Mouse (Mus musculus) hindlimb bud, embryonic 11.5 days (tissue): ENCODE measurements around the gene Jpt2.
A peak's percentile ranks its signal among the peaks of the same experiment; 100 is the strongest.
"Not testable (repeated sequence)": the region's sequence is repeated elsewhere in the genome, so short reads cannot be mapped to it uniquely, and the experiment has no call there.

ENCODE experiments used
- DNase-seq: peaks from one replicate; pipeline ENCODE4 v3.0.0-alpha.2; 2012; ENCODE audit warnings: low read depth, low spot score; ENCODE audit errors: extremely low spot score

Gene Jpt2

GRCm38 (mm10) chr17:24960135-24960851 lies at the start of gene Jpt2:
Gene Jpt2 (minus strand): TSS chr17:24960689.
- no peak for DNase-seq

DNA sequence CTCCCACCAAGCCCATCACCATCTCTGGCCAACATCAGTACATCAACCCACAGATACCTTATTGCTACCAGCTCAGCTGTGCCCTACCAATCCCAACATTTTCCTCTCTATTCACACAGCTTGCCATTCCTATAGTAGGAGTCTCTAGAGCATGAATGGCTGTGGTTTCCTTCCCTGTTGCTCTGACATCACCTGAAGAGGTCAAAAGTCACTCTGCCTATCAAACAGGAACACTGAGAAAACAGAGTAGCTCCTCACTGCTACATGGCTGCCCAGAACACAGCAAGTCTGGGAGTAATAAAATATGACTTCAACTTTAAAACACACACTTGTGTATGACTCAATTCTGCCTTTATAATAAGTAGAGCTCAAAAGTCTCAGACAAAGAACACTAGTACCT lies 47.0 kb upstream of the Jpt2 start:
- DNase-seq = no peak

GRCm38 (mm10) chr17:25005102-25005501 lies 44.6 kb upstream of the Jpt2 start:
- no peak for DNase-seq

DNA sequence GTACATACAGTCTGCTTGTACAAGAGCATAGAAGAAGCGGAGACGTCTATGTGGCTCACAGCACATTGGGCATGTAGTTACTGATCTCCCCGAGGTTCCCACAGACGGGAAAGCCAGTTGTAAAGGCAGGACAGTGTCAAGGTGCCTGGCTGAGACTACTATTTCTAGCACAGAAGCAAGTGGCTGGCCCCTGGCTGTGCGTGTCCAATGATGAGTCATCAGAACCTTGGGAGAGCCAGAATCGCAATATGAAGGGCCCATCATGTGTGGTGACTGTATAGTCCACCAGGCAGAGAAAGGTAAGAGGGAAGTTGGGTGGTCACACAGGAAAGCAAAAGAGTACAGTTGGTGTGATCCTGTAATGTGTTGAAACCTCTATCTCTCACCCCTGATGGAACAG lies 34.2 kb upstream of the Jpt2 start:
- no peak for DNase-seq

- no peak for DNase-seq
Measured at GRCm38 (mm10) chr17:24987221-24987620, 26.7 kb upstream of the Jpt2 start.

DNA sequence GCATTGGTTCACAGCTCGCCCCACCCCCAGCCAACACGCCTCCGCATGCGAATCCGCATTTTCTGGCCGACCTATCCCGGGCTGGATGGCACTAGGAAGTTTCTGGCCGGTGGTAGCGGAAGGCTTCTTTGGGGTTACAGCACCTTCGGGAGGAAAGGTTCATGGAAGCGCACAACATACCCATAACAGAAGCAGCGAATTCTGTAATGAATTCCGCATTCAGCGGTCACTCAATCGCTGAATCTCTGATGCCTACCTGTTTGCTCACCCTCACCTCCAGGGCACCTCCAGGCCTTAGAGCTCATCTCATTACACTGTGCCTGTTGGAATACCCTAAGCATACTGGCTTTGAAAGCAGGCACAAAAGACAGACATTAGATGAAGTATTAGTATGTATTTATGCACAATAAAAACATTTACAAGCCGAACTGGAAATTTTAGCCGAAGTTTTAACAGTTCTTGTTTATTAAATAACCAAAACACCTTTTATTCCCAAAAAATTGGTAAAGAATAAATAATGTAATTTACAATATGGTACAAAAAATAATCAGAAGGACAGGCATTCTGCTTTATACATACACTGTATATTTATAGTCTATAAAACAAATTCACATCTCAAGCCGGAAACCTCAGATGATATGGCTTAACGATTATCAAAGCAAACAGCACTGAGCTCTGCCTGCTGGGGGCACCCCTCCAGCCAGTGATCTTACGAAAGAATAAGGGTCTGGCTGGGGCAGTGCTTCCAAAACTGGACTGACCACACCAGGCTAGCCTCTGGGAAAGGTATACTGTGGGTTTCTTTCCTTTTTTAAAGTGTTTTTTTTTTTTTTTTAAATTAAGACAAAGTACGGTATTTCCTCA lies 595 bp upstream of the Jpt2 start:
- DNase-seq = peak; percentile 89

DNA sequence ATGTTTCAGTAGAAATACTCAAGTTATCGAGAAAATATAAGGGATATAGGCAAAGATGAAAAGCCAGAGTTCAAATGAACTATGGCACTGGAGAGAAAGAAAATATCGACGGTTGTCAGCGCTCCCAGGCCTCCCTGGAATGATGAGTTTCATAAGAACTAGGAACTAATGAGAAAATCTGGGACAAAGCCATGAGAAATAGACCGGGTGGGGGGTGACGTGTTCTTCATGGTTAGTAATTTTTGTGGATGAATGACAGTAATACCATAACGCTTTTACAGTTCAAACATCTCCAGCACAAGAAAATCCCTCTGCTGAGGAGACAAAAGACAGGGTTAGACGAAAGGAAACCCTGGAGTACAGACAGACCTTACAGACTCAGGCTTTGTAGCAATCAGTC lies 1.1 kb downstream of the Jpt2 start:
- no peak for DNase-seq

GRCm38 (mm10) chr17:24953291-24953690 lies 7.2 kb downstream of the Jpt2 start:
- DNase-seq = no peak

- no peak for DNase-seq
Measured at GRCm38 (mm10) chr17:24950671-24951070, 9.8 kb downstream of the Jpt2 start.

- DNase-seq = no peak
Measured at GRCm38 (mm10) chr17:24948204-24948603, 12.3 kb downstream of the Jpt2 start.

GRCm38 (mm10) chr17:24943589-24943988 lies 16.9 kb downstream of the Jpt2 start:
- DNase-seq = not testable (repeated sequence)

DNA sequence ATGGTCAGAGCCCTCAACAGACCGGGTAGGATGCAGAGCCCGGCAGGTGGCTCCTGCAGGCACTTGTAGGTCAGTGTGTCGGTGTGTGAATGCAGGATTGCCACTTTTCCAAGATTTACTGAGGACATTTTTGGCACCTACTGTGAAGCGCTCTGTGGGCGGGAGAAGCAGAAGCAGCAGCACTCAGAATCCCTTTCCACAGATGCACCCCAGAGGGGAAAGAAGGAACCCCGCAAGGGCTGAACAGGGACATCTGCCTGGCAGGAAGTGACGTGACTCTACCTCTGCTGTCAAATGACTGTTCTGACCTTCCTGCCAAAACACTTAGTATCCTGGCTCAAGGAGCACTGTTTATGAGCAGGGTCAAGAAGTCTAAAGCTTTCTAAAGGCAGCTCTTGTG lies 17.5 kb downstream of the Jpt2 start:
- DNase-seq = no peak

GRCm38 (mm10) chr17:24942453-24942852 lies 18.0 kb downstream of the Jpt2 start:
- DNase-seq = not testable (repeated sequence)

DNA sequence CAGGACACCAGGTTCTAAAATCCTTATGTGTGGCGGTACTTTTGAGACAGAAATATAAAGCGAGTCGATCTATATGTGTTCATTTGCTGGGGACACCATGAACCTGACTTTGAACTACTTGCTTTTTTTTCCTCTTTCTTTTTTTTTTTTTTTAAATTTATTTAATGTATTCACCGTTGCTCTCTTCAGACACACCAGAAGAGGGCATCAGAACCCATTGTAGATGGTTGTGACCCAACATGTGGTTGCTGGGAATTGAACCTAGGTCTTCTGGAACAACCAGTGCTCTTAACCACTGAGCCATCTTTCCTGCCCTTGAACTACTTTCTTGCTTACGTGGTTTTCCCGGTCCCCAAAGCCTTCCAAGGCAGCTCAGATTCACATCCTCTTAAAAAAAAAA lies 23.2 kb downstream of the Jpt2 start:
- no peak for DNase-seq

- DNase-seq = peak; percentile 60
Measured at GRCm38 (mm10) chr17:24936259-24937237, 23.9 kb downstream of the Jpt2 start, which contains the start of gene Mapk8ip3. Gene Mapk8ip3 (minus strand): TSS chr17:24936977.

GRCm38 (mm10) chr17:24935666-24936065 lies 24.8 kb downstream of the Jpt2 start:
- no peak for DNase-seq

DNA sequence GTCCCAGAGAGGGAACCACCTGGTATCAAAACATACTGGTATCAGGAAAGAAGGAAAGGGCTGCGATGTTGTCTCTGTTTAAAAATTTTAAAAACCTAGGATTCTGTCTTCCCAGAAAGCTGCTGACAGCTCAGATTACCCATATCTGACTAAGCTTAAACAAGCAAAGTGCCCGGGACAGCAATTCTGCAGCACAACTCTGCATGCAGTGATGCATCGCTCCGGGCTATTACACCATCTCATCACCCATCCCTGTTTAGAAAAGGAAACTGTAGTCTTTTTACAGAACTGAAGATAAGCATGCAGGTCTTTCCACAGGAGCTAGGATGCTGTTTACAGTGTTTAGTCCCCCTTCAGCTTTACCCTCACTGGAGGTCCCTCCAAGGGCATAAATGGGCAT lies 25.6 kb downstream of the Jpt2 start:
- DNase-seq = no peak

DNA sequence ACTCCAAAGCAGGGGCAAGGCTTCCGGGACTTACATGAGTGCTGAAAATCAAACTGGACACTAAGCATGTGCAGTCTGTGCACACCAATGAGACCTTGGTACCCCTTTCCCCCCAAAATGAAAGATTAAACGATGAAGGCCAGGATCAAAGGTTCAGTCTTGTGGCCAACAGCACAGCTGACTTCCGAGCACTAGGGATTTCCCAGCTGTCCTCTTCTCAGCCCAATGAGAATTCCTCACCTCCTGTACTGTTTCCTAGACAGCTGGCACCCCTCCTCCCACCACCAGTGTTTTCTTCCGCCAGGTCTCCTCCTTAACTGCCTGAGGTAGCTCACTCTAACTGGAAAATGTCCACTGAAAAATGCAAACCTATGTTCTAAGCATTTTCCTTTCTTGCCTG lies 27.3 kb downstream of the Jpt2 start:
- DNase-seq = no peak

DNA sequence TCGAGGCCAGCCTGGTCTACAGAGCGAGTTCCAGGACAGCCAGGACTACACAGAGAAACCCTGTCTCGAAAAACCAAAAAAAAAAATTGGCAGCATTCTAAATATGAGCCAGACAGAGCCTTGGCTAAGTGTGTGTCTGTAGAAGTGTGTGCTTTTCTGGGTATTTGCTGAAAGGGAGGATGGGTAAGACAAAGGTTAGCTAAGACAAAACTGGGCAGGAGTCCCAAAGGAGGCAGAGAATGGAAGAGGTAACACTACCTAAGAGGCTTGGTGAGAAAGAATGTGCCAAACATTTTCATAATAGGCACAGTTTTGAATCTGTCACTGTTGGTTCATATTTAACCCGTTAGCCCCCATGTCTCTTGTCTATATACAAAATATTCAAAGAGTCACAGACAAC lies 28.1 kb downstream of the Jpt2 start:
- DNase-seq = no peak

DNA sequence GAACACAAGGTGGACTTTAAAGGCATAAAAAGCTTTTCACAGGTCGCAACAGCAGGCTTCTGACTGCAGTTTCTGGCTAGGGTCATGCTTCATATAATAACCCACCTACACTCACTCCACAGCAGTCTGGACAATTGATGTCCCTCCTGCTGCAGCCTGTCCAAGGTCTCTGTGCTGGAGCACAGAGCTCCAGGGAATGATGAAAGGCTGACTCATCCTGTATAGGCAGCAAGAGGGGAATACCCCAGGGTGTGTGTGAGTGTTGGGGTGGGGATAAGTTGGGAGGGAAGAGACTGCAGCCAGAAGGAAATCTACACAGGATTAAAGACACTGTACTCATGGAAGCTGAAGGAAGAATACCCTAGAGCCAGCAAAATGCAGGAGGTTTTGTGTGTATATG lies 31.0 kb downstream of the Jpt2 start:
- no peak for DNase-seq

GRCm38 (mm10) chr17:24923246-24923645 lies 37.2 kb downstream of the Jpt2 start:
- DNase-seq = no peak
